Mouse (Mus musculus) adrenal gland, adult 2 months (tissue): ENCODE measurements around the gene Casz1. TPM values are rescaled to one million over a fixed set of nuclear protein-coding genes. Genes with fewer than 3 reads are reported as not detected.

Experiments used
- DNase-seq: peaks from one replicate; pipeline ENCODE4 v3.0.0; 2021
- long read RNA-seq: library from polyadenylated mRNA; stranded (forward); transcript quantifications from one replicate; pipeline ENCODE4 v2.0.0, GENCODE M21; 2021
- polyA plus RNA-seq: library from polyadenylated mRNA; depleted of rRNA; stranded (reverse); fragments of >200 nt; gene quantifications from 2 replicates; pipeline ENCODE4 v1.2.3, GENCODE M21; 2012; rRNA removed
- total RNA-seq, 2 experiments: library from RNA; stranded (reverse); gene quantifications; 2 replicates each; pipeline ENCODE4 v1.2.3; 2021

Casz1 gene
- total RNA-seq (1 to 10 TPM; 4.3 to 7.4 TPM), polyA plus RNA-seq (5.5 and 7.9 TPM in 2 replicates)
- long read RNA-seq, partial matches to known transcripts, result 2 of 6 reads
- long read RNA-seq, other reads (novel, unspliced or antisense), result 4 of 6 reads

GRCm38 (mm10) chr4:148804137-148804779 is at the start of gene Casz1:
Casz1 (plus strand) TSS chr4:148804429.
- DNase-seq, result peak; percentile 94

GRCm38 (mm10) chr4:148758863-148759262 is 45.4 kb upstream of the Casz1 start:
- peak; percentile 19 for DNase-seq

- no peak for DNase-seq
Measured at GRCm38 (mm10) chr4:148760152-148760551, 44.1 kb upstream of the Casz1 start.

GRCm38 (mm10) chr4:148766021-148766775 is 38.0 kb upstream of the Casz1 start:
- DNase-seq, result no peak

GRCm38 (mm10) chr4:148767655-148768305 is 36.4 kb upstream of the Casz1 start:
- no peak for DNase-seq

GRCm38 (mm10) chr4:148768649-148769048 is 35.6 kb upstream of the Casz1 start:
- no peak for DNase-seq

GRCm38 (mm10) chr4:148770582-148771408 is 33.4 kb upstream of the Casz1 start:
- DNase-seq, result no peak

- DNase-seq, result no peak
Measured at GRCm38 (mm10) chr4:148771409-148771929, 32.8 kb upstream of the Casz1 start.

GRCm38 (mm10) chr4:148772658-148773057 is 31.6 kb upstream of the Casz1 start:
- no peak for DNase-seq

GRCm38 (mm10) chr4:148774036-148774435 is 30.2 kb upstream of the Casz1 start:
- no peak for DNase-seq

GRCm38 (mm10) chr4:148775476-148776269 is 28.6 kb upstream of the Casz1 start:
- no peak for DNase-seq

GRCm38 (mm10) chr4:148780097-148780621 is 24.1 kb upstream of the Casz1 start:
- DNase-seq, result peak; percentile 16

GRCm38 (mm10) chr4:148781516-148781915 is 22.7 kb upstream of the Casz1 start:
- peak; percentile 56 for DNase-seq

GRCm38 (mm10) chr4:148782880-148783279 is 21.3 kb upstream of the Casz1 start:
- DNase-seq, result no peak

GRCm38 (mm10) chr4:148783760-148784159 is 20.5 kb upstream of the Casz1 start:
- DNase-seq, result no peak

GRCm38 (mm10) chr4:148785053-148785567 is 19.1 kb upstream of the Casz1 start:
- no peak for DNase-seq

- no peak for DNase-seq
Measured at GRCm38 (mm10) chr4:148785995-148786394, 18.2 kb upstream of the Casz1 start.

GRCm38 (mm10) chr4:148790940-148791339 is 13.3 kb upstream of the Casz1 start:
- DNase-seq, result no peak

GRCm38 (mm10) chr4:148795038-148795437 is 9.2 kb upstream of the Casz1 start:
- no peak for DNase-seq
